Mouse (Mus musculus) MEL (cell line): ENCODE data around the gene Fgf13. TPM values are rescaled to one million over a fixed set of nuclear protein-coding genes. Genes with fewer than 3 reads are reported as not detected.

Source experiments
- DNase-seq: peaks from one replicate; pipeline ENCODE4 v3.0.0; 2011; ENCODE audit warnings: low read depth, low spot score
- H3K27ac ChIP-seq: 2 replicates; pipeline ENCODE4 v1.5.1; 2012; ENCODE audit warnings: low read depth, mild to moderate bottlenecking, control low read depth, low read length, moderate library complexity; ENCODE audit not compliant: control insufficient read depth
- H3K27me3 ChIP-seq, 2 experiments: fragments of 150-350 bp in 1 of 2; sonication (generic) in 1 of 2; 2 replicates each; pipeline ENCODE4 v1.6.1; 2012; ENCODE audit warnings: low read length in 2 of 2, mild to moderate bottlenecking in 2 of 2, improper control_type of control experiment in 1 of 2, moderate library complexity in 1 of 2; ENCODE audit not compliant: insufficient read depth in 2 of 2, control insufficient read depth in 1 of 2
- H3K36me3 ChIP-seq, 2 experiments: 2 replicates each; pipeline ENCODE4 v1.6.1; 2012 to 2014; ENCODE audit warnings: low read length in 2 of 2, improper control_type of control experiment in 1 of 2, inconsistent platforms in 1 of 2, mild to moderate bottlenecking in 1 of 2; ENCODE audit not compliant: insufficient read depth in 2 of 2, control insufficient read depth in 1 of 2
- H3K4me1 ChIP-seq, 2 experiments: fragments of 150-350 bp in 1 of 2; sonication (generic) in 1 of 2; 2 replicates each; pipeline ENCODE4 v1.6.1; 2012; ENCODE audit warnings: low read length in 2 of 2, improper control_type of control experiment in 1 of 2, mild to moderate bottlenecking in 1 of 2; ENCODE audit not compliant: insufficient read depth in 2 of 2, control insufficient read depth in 1 of 2
- H3K4me3 ChIP-seq, 2 experiments: fragments of 150-350 bp in 1 of 2; sonication (generic) in 1 of 2; 2 replicates each; pipeline ENCODE4 v1.5.1; 2012; ENCODE audit warnings: low read depth in 2 of 2, low read length in 2 of 2, mild to moderate bottlenecking in 2 of 2, moderate library complexity in 2 of 2, control low read depth in 1 of 2, improper control_type of control experiment in 1 of 2; ENCODE audit not compliant: control insufficient read depth in 1 of 2, insufficient read depth in 1 of 2
- H3K79me2 ChIP-seq: 2 replicates; pipeline ENCODE4 v1.6.1; 2012; ENCODE audit warnings: mild to moderate bottlenecking, low read length, moderate library complexity; ENCODE audit not compliant: control insufficient read depth, poor library complexity, insufficient read depth
- H3K9ac ChIP-seq: 2 replicates; pipeline ENCODE4 v1.6.1; 2012; ENCODE audit warnings: low read depth, mild to moderate bottlenecking, control low read depth, low read length, moderate library complexity; ENCODE audit not compliant: control insufficient read depth, poor library complexity, severe bottlenecking
- H3K9me3 ChIP-seq: fragments of 150-350 bp; sonication (generic); replicated peaks from 2 replicates; pipeline ENCODE4 v1.6.1; 2012; ENCODE audit warnings: mild to moderate bottlenecking, low read length, improper control_type of control experiment, moderate library complexity; ENCODE audit not compliant: insufficient read depth
- BHLHE40 ChIP-seq: IDR thresholded peaks from 2 replicates; pipeline ENCODE4 v1.6.1; 2012; ENCODE audit warnings: low read depth, mild to moderate bottlenecking, inconsistent platforms, low read length, improper control_type of control experiment, borderline replicate concordance
- CHD1 ChIP-seq: IDR thresholded peaks from 2 replicates; pipeline ENCODE4 v1.6.1; 2012; ENCODE audit warnings: low read depth, mild to moderate bottlenecking, inconsistent platforms, low read length, improper control_type of control experiment
- CHD2 ChIP-seq: IDR thresholded peaks from 2 replicates; pipeline ENCODE4 v1.6.1; 2011; ENCODE audit warnings: low read length, improper control_type of control experiment
- E2F4 ChIP-seq: IDR thresholded peaks from 2 replicates; pipeline ENCODE4 v1.6.1; 2011; ENCODE audit warnings: low read depth, low read length, improper control_type of control experiment, borderline replicate concordance
- HCFC1 ChIP-seq: IDR thresholded peaks from 2 replicates; pipeline ENCODE4 v1.6.1; 2012; ENCODE audit warnings: low read depth, mild to moderate bottlenecking, inconsistent platforms, low read length, improper control_type of control experiment, moderate library complexity
- JUND ChIP-seq: IDR thresholded peaks from 2 replicates; pipeline ENCODE4 v1.6.1; 2011; ENCODE audit warnings: low read depth, mild to moderate bottlenecking, improper control_type of control experiment, low read length
- MAZ ChIP-seq: IDR thresholded peaks from 2 replicates; pipeline ENCODE4 v1.6.1; 2012; ENCODE audit warnings: low read depth, mild to moderate bottlenecking, inconsistent platforms, low read length, improper control_type of control experiment
- MEF2A ChIP-seq: IDR thresholded peaks from 2 replicates; pipeline ENCODE4 v1.6.1; 2014; ENCODE audit warnings: low read depth, mild to moderate bottlenecking, inconsistent platforms, low read length, improper control_type of control experiment; ENCODE audit not compliant: poor library complexity, insufficient replicate concordance, severe bottlenecking; ENCODE audit errors: extremely low read depth
- NRF1 ChIP-seq: IDR thresholded peaks from 2 replicates; pipeline ENCODE4 v1.6.1; 2014; ENCODE audit warnings: low read depth, mild to moderate bottlenecking, inconsistent platforms, low read length, improper control_type of control experiment, moderate library complexity; ENCODE audit not compliant: poor library complexity, insufficient read depth, severe bottlenecking
- POLR2A ChIP-seq, 2 experiments: IDR thresholded peaks; 2 replicates each; pipeline ENCODE4 v1.6.1; 2011 to 2012; ENCODE audit warnings: low read length in 2 of 2, mild to moderate bottlenecking in 2 of 2, control low read depth in 1 of 2, improper control_type of control experiment in 1 of 2, low read depth in 1 of 2, moderate library complexity in 1 of 2; ENCODE audit not compliant: control insufficient read depth in 1 of 2, insufficient read depth in 1 of 2, poor library complexity in 1 of 2
- POLR2AphosphoS2 ChIP-seq: IDR thresholded peaks from 2 replicates; pipeline ENCODE4 v1.6.1; 2011; ENCODE audit warnings: low read length, improper control_type of control experiment
- POLR2AphosphoS5 ChIP-seq: IDR thresholded peaks from 2 replicates; pipeline ENCODE4 v1.6.1; 2012; ENCODE audit warnings: low read depth, borderline replicate concordance, mild to moderate bottlenecking, inconsistent platforms, low read length, moderate library complexity, mixed read lengths
- RAD21 ChIP-seq: IDR thresholded peaks from 2 replicates; pipeline ENCODE4 v1.6.1; 2011; ENCODE audit warnings: mild to moderate bottlenecking, low read depth, low read length, improper control_type of control experiment
- RCOR1 ChIP-seq: IDR thresholded peaks from 2 replicates; pipeline ENCODE4 v1.6.1; 2012; ENCODE audit warnings: low read depth, mild to moderate bottlenecking, inconsistent platforms, low read length, improper control_type of control experiment
- TAL1 ChIP-seq: IDR thresholded peaks from 2 replicates; pipeline ENCODE4 v1.6.1; 2012; ENCODE audit warnings: mild to moderate bottlenecking, inconsistent platforms, low read length, moderate library complexity, mixed read lengths
- TBP ChIP-seq: IDR thresholded peaks from 2 replicates; pipeline ENCODE4 v1.8.0; 2011; ENCODE audit warnings: low read depth, low read length, improper control_type of control experiment
- TCF12 ChIP-seq: IDR thresholded peaks from 2 replicates; pipeline ENCODE4 v1.6.1; 2014; ENCODE audit warnings: low read depth, mild to moderate bottlenecking, inconsistent platforms, low read length, improper control_type of control experiment, moderate library complexity
- USF1 ChIP-seq: IDR thresholded peaks from 2 replicates; pipeline ENCODE4 v1.6.1; 2014; ENCODE audit warnings: low read depth, mild to moderate bottlenecking, inconsistent platforms, low read length, improper control_type of control experiment, moderate library complexity
- USF2 ChIP-seq, 2 experiments: IDR thresholded peaks; 2 replicates each; pipeline ENCODE4 v1.6.1; 2011 to 2012; ENCODE audit warnings: improper control_type of control experiment in 2 of 2, low read length in 2 of 2, borderline replicate concordance in 1 of 2, inconsistent platforms in 1 of 2, low read depth in 1 of 2, mild to moderate bottlenecking in 1 of 2; ENCODE audit not compliant: insufficient read depth in 1 of 2
- ZNF384 ChIP-seq: IDR thresholded peaks from 2 replicates; pipeline ENCODE4 v1.6.1; 2012; ENCODE audit warnings: low read depth, mild to moderate bottlenecking, inconsistent platforms, low read length, improper control_type of control experiment
- polyA plus RNA-seq, 2 experiments: library from polyadenylated mRNA; stranded (reverse) in 1 of 2; unstranded in 1 of 2; fragments of >175 nt in 1 of 2; fragments of >200 nt in 1 of 2; gene quantifications; 2 replicates each; pipeline versions ENCODE4 v1.2.1 to v1.2.4; 2012; ENCODE audit warnings: low replicate concordance in 2 of 2, low read depth in 1 of 2; ENCODE audit not compliant: insufficient read length in 2 of 2, insufficient read depth in 1 of 2, missing spikeins in 1 of 2
- total RNA-seq: library from RNA; depleted of rRNA; stranded (reverse); fragments of 300-350 nt; gene quantifications from 2 replicates; pipeline ENCODE4 v1.2.3, GENCODE M21; 2012

The Fgf13 gene
- total and polyA plus RNA-seq, 3 experiments, result not detected

- H3K36me3 ChIP-seq, result no peaks in the 10 kb centered on the region
- no peak for TF ChIP-seq POLR2A (IDR thresholded peaks at IDR 0.05; ENCODE audit: control insufficient read depth in 1 of 2, insufficient read depth in 1 of 2, low read depth in 1 of 2, low read length in 2 of 2, poor library complexity in 1 of 2)
- TF ChIP-seq TAL1, result no peak
- no peak for TF ChIP-seq RCOR1
- DNase-seq, result no peak
Measured at GRCm38 (mm10) chrX:59133834-59134165, 434.1 kb downstream of the Fgf13 start.

GRCm38 (mm10) chrX:59133416-59133815 is 434.5 kb downstream of the Fgf13 start:
- no peaks in the 10 kb centered on the region for H3K27me3 ChIP-seq
- no peaks in the 10 kb centered on the region for H3K4me1 ChIP-seq
- H3K9ac ChIP-seq, result no peak overlapping the region
- no peak for TF ChIP-seq BHLHE40
- no peak for TF ChIP-seq POLR2AphosphoS5
- TF ChIP-seq E2F4, result no peak
- no peak for TF ChIP-seq POLR2AphosphoS2
- no peak for TF ChIP-seq NRF1
- no peak for TF ChIP-seq TAL1
- TF ChIP-seq RAD21, result no peak
- no peak for TF ChIP-seq RCOR1
- no peak for TF ChIP-seq CHD2
- no peak for TF ChIP-seq JUND
- TF ChIP-seq ZNF384, result no peak
- TF ChIP-seq USF1, result no peak
- no peak for TF ChIP-seq MAZ
- TF ChIP-seq MEF2A, result no peak
- no peak for TF ChIP-seq TBP
- no peak for TF ChIP-seq HCFC1
- no peak for TF ChIP-seq USF2 (IDR thresholded peaks at IDR 0.05; ENCODE audit: borderline replicate concordance in 1 of 2, insufficient read depth in 1 of 2, low read depth in 1 of 2, low read length in 2 of 2)
- TF ChIP-seq CHD1, result no peak
- no peak for TF ChIP-seq TCF12
- no peaks in the 10 kb centered on the region for H3K79me2 ChIP-seq
- no peak overlapping the region for H3K27ac ChIP-seq
- no peak for DNase-seq
- no peak overlapping the region for H3K4me3 ChIP-seq
- H3K36me3 ChIP-seq, result no peaks in the 10 kb centered on the region
- H3K9me3 ChIP-seq, result no peaks in the 10 kb centered on the region

More at GRCm38 (mm10) chrX:59133834-59134165, 434.1 kb downstream of the Fgf13 start:
- H3K4me1 ChIP-seq, result no peaks in the 10 kb centered on the region
- H3K79me2 ChIP-seq, result no peaks in the 10 kb centered on the region
- no peak overlapping the region for H3K4me3 ChIP-seq
- no peaks in the 10 kb centered on the region for H3K9me3 ChIP-seq
- H3K27me3 ChIP-seq, result no peaks in the 10 kb centered on the region
- no peak overlapping the region for H3K27ac ChIP-seq
- H3K9ac ChIP-seq, result no peak overlapping the region
